Mouse (Mus musculus): ENCODE data around the gene Lyg1. TPM values are rescaled to one million over a fixed set of nuclear protein-coding genes. Genes with fewer than 3 reads are reported as not detected.

Lyg1 gene
- polyA plus RNA-seq, 1 experiment from 2014 or later = not detected

DNA sequence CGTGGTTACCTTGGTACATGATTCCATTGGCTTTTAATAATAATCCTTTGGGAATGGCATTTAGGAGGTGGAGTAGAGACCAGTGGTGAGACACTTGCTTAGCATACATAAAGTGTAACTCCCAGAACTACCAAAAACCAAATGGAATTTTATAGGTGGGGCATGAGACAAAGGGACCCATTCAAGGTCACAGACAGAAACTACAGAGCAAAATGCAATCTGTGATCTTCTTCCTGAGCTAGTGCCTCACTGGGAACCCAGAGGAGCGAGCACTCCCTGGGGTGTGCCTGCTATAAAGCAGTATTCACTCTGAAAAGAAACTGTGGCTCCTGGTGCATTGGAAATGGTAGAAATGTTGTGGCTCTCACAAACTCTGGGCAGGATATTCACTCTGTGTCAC is 8.7 kb downstream of the Lyg1 start:
- WGBS = 74% methylated on average over 2 of the region's 2 CpGs
- no peak overlapping the region for H3K9ac ChIP-seq
- H3K27me3 ChIP-seq = no peaks in the 10 kb centered on the region
- H3K36me3 ChIP-seq = no peaks in the 10 kb centered on the region
- H3K4me2 ChIP-seq = no peak overlapping the region
- H3K4me3 ChIP-seq = no peak overlapping the region
- H3K9me3 ChIP-seq = no peaks in the 10 kb centered on the region
- H3K27ac ChIP-seq = no peak overlapping the region
- ATAC-seq (ENCODE audit: insufficient number of reproducible peaks, insufficient read depth, low FRiP score, low TSS enrichment, low read depth) = no peak
- H3K4me1 ChIP-seq = no peaks in the 10 kb centered on the region

DNA sequence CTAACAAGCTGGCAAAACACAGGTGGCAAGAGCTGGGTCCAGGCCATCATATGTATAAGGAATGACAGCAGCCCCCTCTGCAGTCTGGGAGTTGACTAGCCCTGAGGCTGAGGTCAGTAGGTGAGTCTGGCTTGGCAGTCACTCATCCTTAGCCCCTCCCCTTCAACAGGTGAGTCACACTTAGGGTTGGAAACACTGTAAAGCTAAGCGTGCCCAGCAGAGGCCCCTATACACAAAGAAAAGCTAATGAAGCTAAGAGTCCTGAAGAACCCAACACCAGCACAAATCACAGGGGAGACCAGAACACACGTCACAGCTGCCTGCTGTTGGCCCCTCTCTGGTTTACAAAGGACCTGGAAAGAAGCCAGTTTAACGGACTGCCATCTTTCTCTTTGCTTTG is 25.8 kb downstream of the Lyg1 start:
- no peak for ATAC-seq (ENCODE audit: insufficient number of reproducible peaks, insufficient read depth, low FRiP score, low TSS enrichment, low read depth)
- 20% methylated on average over 3 of the region's 3 CpGs for WGBS
- Histone ChIP-seq H3K9me3 (no peaks in the 10 kb centered on the region), H3K27ac (no peak overlapping the region), H3K27me3 (no peaks in the 10 kb centered on the region), H3K9ac (no peak overlapping the region), H3K4me3 (no peak overlapping the region), H3K36me3 (no peaks in the 10 kb centered on the region), H3K4me2 (no peak overlapping the region), H3K4me1 (no peaks in the 10 kb centered on the region)

DNA sequence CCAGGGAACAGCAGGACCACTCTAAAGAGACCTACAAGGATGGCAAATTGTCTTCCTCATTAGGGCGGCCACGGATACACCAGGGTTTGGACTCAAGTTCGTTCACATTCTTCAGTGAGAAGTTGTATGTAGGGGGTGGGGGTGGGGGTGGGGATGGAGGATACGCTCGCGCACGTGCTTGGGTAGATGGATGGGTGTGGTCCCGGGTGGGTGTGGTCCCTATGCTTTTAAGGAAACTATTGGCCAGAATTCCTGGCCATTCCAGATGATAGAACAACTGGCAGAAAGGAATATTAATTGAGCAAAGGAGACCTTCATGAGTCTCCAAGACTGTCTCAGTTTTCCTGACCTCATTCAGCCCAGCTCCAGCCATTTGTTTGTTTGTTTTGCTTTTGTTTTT is 31.6 kb downstream of the Lyg1 start:
- Histone ChIP-seq H3K4me1 (no peaks in the 10 kb centered on the region), H3K36me3 (no peaks in the 10 kb centered on the region), H3K27me3 (no peaks in the 10 kb centered on the region), H3K9ac (no peak overlapping the region), H3K4me3 (no peak overlapping the region), H3K9me3 (no peaks in the 10 kb centered on the region), H3K27ac (no peak overlapping the region), H3K4me2 (no peak overlapping the region)
- 69% methylated on average over 8 of the region's 8 CpGs for WGBS
- no peak for ATAC-seq (ENCODE audit: insufficient number of reproducible peaks, insufficient read depth, low FRiP score, low TSS enrichment, low read depth)

DNA sequence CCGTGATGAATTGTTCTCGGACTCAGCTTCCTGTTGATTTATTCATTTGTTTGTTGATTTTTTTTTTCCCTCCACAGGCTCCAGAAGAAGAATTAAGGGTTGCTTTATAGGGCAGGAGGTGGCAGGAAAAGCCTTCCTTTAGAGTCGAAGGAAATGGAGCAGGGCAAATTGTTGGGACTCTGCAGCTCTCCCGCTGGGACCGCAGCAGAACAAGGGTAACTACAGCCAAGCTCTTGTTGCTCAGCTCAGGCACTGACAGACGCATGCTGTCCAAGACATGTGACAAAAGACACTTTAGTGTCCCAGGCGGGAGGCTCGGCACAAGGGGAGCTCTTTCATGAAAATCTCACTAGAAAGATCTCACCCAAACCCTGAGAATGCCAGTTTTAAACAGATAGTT is 35.0 kb downstream of the Lyg1 start:
- no peaks in the 10 kb centered on the region for H3K9me3 ChIP-seq
- H3K27ac ChIP-seq = no peak overlapping the region
- no peak overlapping the region for H3K4me3 ChIP-seq
- 50% methylated on average over 8 of the region's 8 CpGs for WGBS
- H3K27me3 ChIP-seq = no peaks in the 10 kb centered on the region
- H3K4me1 ChIP-seq = no peaks in the 10 kb centered on the region
- no peak overlapping the region for H3K9ac ChIP-seq
- H3K36me3 ChIP-seq = no peaks in the 10 kb centered on the region
- no peak for ATAC-seq (ENCODE audit: insufficient number of reproducible peaks, insufficient read depth, low FRiP score, low TSS enrichment, low read depth)
- H3K4me2 ChIP-seq = no peak overlapping the region

DNA sequence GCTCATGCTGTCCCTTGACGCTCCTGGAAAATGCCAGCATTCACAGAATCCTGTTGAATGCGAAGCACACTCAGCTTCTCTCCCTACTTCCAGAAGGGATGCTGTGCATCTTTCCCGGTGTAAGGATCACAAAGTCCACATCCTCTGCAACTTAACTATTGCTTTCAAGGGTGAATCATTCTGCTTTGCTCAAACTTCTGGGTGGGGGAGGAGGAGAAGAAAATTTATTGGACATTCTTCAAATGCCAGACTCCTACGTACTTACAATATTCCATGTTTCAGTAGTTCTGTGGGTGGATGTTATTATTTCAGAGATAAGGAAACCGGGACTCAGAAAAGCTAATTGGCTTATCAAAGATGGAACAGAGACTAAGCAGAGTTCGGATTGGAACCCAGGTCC is 39.5 kb downstream of the Lyg1 start:
- Histone ChIP-seq H3K27me3 (no peaks in the 10 kb centered on the region), H3K27ac (no peak overlapping the region), H3K4me3 (no peak overlapping the region), H3K9ac (no peak overlapping the region), H3K36me3 (no peaks in the 10 kb centered on the region), H3K9me3 (no peaks in the 10 kb centered on the region), H3K4me1 (no peaks in the 10 kb centered on the region), H3K4me2 (no peak overlapping the region)
- no peak for ATAC-seq (ENCODE audit: insufficient number of reproducible peaks, insufficient read depth, low FRiP score, low TSS enrichment, low read depth)
- 76% methylated on average over 6 of the region's 6 CpGs for WGBS

DNA sequence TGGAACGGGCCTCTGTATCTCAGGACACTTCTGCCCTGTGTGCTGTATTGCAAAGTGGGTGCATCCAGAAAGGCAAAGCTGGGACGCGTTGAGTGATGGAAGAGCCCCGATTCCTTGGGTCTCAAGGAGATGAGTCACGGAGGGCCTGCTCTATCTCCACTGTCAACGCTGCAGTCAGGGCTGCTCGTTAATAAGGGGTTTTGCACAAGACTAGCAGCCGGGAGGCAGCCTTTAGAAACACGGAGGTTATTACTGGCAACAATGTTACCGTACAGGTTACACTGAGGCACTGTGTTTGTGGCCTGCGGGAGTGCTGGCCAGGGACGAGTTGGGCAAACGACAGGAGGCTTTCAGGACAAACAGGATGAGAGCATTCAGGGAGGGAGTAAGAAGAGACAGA is 39.9 kb downstream of the Lyg1 start:
- Histone ChIP-seq H3K27ac (no peak overlapping the region), H3K4me3 (no peak overlapping the region), H3K9me3 (no peaks in the 10 kb centered on the region), H3K4me1 (no peaks in the 10 kb centered on the region), H3K9ac (no peak overlapping the region), H3K27me3 (0 out of 2 replicates have a peak, but pooled peaks cover 1% of the 10 kb centered on the region), H3K4me2 (no peak overlapping the region), H3K36me3 (no peaks in the 10 kb centered on the region)
- whole genome bisulfite sequencing = 69% methylated on average over 13 of the region's 13 CpGs
- no peak for ATAC-seq (ENCODE audit: insufficient number of reproducible peaks, insufficient read depth, low FRiP score, low TSS enrichment, low read depth)

DNA sequence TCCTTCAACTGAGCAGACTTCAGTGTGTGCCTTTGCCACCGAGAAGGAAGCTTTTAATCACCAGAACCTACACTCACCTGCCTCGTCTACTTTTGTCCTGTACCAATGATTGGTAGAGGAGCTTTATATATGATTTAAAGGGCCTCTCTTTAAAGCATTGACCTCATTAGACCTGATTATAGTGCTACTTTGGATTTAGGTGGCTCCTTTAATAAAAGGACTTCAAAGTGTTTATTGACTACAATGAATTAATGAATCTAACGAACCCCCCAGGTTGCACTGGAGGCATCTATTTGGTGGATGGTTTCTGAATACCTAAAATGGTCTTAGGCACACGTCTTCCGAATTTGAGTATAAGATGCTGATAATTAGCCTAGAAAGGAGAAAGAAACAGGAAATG is 41.2 kb downstream of the Lyg1 start, which contains the start of gene Lyg2:
TSS of gene Lyg2 (minus strand) at position 101 of the 400 bp plus-strand sequence.
- Histone ChIP-seq H3K9me3 (no peaks in the 10 kb centered on the region), H3K4me1 (no peaks in the 10 kb centered on the region), H3K27me3 (0 out of 2 replicates have a peak, but pooled peaks cover 2% of the 10 kb centered on the region), H3K4me2 (no peak within 1 kb of the TSS), H3K4me3 (no peak within 1 kb of the TSS), H3K36me3 (no peaks in the 10 kb centered on the region), H3K27ac (no peak within 1 kb of the TSS), H3K9ac (no peak within 1 kb of the TSS)
- 74% methylated on average over 5 of the region's 5 CpGs for WGBS
- no peak for ATAC-seq (ENCODE audit: insufficient number of reproducible peaks, insufficient read depth, low FRiP score, low TSS enrichment, low read depth)

DNA sequence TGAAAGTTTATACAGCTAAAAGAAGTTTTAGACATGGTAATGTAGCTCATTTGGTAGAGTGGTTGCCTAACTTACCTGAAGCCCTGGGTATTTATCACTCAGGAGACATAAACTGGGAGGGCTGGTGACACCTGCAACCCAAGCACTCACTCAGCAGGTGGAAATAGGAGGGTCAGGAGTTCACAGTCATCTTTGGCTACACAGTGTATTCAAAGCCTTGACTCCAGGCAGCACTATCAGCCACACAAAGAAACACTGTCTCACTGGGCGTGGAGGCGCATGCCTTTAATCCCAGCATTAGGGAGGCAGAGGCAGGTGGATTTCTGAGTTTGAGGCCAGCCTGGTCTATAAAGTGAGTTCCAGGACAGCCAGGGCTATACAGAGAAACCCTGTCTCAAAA is 44.8 kb downstream of the Lyg1 start:
- ATAC-seq (ENCODE audit: insufficient number of reproducible peaks, insufficient read depth, low FRiP score, low TSS enrichment, low read depth) = no peak
- 81% methylated on average over 2 of the region's 2 CpGs for WGBS

DNA sequence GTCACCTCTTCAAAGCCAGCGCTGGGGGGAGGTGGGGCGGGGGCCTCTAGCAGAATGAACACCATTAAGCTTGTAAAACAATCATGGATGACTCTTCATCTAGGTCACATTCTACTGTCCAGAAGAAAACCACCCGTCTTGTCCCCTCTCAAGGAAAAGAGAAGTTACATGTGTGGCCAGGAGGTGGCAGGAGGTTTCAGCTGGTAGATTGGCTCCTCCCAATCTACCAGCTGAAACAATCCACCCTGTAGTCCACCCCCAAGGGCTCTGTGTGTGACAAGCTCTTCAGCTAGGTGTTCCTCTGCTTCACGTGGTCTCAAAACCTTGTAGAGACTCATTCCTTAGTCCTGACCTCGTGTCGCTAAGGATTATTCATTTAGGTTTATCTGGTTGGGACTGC is 54.4 kb downstream of the Lyg1 start:
- WGBS = 33% methylated on average over 6 of the region's 6 CpGs
- ATAC-seq (ENCODE audit: insufficient number of reproducible peaks, insufficient read depth, low FRiP score, low TSS enrichment, low read depth) = no peak

More for the DNA sequence above, 44.8 kb downstream of the Lyg1 start:
- 0 out of 2 replicates have a peak, but pooled peaks cover 2% of the 10 kb centered on the region for H3K27me3 ChIP-seq
- H3K9me3 ChIP-seq = no peaks in the 10 kb centered on the region
- H3K4me1 ChIP-seq = no peaks in the 10 kb centered on the region
- no peak overlapping the region for H3K9ac ChIP-seq
- no peak overlapping the region for H3K27ac ChIP-seq
- no peaks in the 10 kb centered on the region for H3K36me3 ChIP-seq
- no peak overlapping the region for H3K4me3 ChIP-seq
- H3K4me2 ChIP-seq = no peak overlapping the region

DNA sequence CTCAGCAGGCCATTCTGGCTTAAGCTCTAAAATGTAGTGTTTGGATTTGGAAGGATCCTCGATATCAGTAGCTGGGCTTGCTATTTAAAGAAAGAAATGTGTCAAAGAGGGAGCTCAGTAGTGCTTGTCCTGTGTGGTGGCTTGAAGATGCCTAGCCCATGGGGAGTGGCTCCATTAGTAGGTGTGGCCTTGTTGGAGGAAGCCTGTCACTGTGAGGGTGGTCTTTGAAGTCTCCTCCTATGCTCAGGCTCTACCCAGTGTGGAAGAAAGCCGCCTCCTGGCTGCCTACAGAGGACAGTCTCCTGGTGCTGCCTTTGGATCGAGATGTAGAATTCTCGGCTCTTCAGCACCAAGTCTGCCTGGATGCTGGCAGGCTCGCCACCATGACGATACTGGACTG is 57.3 kb downstream of the Lyg1 start:
- Histone ChIP-seq H3K36me3 (peaks cover 50% of the 10 kb centered on the region), H3K27ac (no peak overlapping the region), H3K4me1 (no peaks in the 10 kb centered on the region), H3K27me3 (no peaks in the 10 kb centered on the region), H3K9me3 (no peaks in the 10 kb centered on the region), H3K9ac (no peak overlapping the region), H3K4me3 (no peak overlapping the region), H3K4me2 (no peak overlapping the region)
- WGBS = 66% methylated on average over 6 of the region's 6 CpGs
- no peak for ATAC-seq (ENCODE audit: insufficient number of reproducible peaks, insufficient read depth, low FRiP score, low TSS enrichment, low read depth)

More for the DNA sequence above, 54.4 kb downstream of the Lyg1 start:
- Histone ChIP-seq H3K27ac (no peak overlapping the region), H3K4me1 (no peaks in the 10 kb centered on the region), H3K36me3 (peaks cover 25% of the 10 kb centered on the region), H3K9ac (no peak overlapping the region), H3K4me3 (no peak overlapping the region), H3K4me2 (no peak overlapping the region), H3K9me3 (no peaks in the 10 kb centered on the region), H3K27me3 (no peaks in the 10 kb centered on the region)

DNA sequence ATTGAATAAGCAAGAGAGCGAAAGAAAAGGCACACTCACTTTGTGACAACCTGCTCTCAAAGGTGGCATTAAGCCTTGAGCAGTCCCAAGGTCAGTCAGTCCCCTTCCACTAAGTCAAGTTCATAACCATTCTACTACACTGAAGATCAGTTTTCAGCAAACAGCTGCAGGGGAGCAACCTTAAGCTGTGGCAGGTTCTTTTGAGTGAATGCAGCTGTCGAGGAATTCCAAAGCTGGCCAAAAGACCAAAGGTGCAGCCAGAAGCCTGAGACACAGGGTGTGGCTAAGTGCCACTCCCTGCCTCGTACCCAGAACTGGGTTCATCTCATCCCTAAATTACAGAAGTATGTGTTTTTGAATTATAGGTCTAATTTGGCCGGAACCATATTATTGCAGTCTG is 57.7 kb downstream of the Lyg1 start:
- Histone ChIP-seq H3K36me3 (peaks cover 54% of the 10 kb centered on the region), H3K4me2 (no peak overlapping the region), H3K27me3 (no peaks in the 10 kb centered on the region), H3K9me3 (no peaks in the 10 kb centered on the region), H3K4me1 (no peaks in the 10 kb centered on the region), H3K4me3 (no peak overlapping the region), H3K9ac (no peak overlapping the region), H3K27ac (no peak overlapping the region)
- 72% methylated on average over 4 of the region's 4 CpGs for WGBS
- ATAC-seq (ENCODE audit: insufficient number of reproducible peaks, insufficient read depth, low FRiP score, low TSS enrichment, low read depth) = no peak
